Mouse (Mus musculus): ENCODE results near the gene Atg13. TPM values are rescaled to one million over a fixed set of nuclear protein-coding genes. Genes with fewer than 3 reads are reported as not detected.

The Atg13 gene
- polyA plus RNA-seq (2014; fragmentation: Nextera tagmentation; extraction: Ambion mirVana), result 42.3 and 43.5 TPM in 2 replicates

DNA sequence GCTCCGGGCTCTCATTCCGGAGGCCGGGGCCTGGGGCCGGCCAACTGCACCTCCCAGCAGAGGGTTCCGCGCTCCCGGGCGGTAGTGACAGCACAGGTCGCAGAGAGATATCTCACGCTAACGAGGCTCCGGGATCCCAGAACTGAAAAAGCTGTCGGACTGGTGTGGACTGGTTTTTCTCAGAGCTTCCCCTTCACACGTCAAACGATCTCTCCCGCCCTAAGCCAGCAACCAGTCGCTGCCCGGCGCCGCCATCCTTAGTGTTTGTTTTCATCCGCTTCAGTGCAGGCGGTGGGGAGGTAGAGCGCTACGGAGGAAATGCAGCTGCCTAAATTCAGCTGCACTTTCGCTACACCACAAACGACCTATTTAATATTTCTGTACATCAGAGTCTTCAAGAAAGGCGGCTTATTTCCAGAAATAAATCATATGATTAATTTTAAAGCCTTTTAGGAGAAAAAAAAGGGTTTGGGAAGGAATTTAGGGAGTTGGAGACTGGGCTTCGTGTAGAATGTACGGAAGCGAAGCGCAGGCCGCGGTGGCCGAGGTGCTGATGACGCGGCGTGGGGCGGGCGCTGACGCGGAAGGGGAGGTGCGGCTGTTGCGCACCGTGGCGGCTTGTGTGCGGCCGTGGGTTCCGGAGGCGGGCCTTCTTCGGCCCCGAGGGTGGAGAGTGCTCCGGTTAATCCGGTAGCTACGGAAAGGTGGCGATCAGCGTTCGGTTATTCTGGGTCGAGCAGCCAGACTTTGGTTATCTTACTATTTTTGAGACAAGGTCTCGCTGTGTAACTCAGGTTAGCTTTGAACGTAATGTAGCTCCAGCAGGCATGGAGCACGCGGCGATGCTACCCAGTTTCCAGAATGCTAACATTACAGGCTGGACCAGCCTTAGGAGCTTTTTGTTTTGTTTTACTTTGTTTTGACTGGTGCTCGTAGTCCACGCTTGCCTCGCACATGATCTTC is at the start of gene Atg13, which contains the start of gene Harbi1:
Atg13 (minus strand) TSS at position 305 of the 963 bp plus-strand sequence.
Harbi1 (plus strand) TSS at position 581 of the 963 bp plus-strand sequence.
- H3K4me1 ChIP-seq (ENCODE audit: control insufficient read depth, insufficient read depth, low read length), result peaks cover 11% of the 10 kb centered on the region
- H3K4me2 ChIP-seq (ENCODE audit: low read depth, low read length), result peak within 1 kb of the TSS; percentile 88
- peak; percentile 99 for ATAC-seq (ENCODE audit: low read depth)
- no peaks in the 10 kb centered on the region for H3K27me3 ChIP-seq (ENCODE audit: control insufficient read depth, insufficient read depth, low read length)
- WGBS, result under 1% methylated on average over 66 of the region's 66 CpGs
- no peaks in the 10 kb centered on the region for H3K9me3 ChIP-seq (ENCODE audit: control insufficient read depth, low read length)
- peak within 1 kb of the TSS; percentile 85 for H3K4me3 ChIP-seq (ENCODE audit: low read depth, low read length)
- peak within 1 kb of the TSS; percentile 70 for H3K27ac ChIP-seq (ENCODE audit: low read depth, low read length)
- H3K36me3 ChIP-seq (ENCODE audit: control insufficient read depth, insufficient read depth, low read length), result no peaks in the 10 kb centered on the region
- H3K9ac ChIP-seq (replicated peaks; ENCODE audit: low read depth, low read length), result peak within 1 kb of the TSS; percentile 70

DNA sequence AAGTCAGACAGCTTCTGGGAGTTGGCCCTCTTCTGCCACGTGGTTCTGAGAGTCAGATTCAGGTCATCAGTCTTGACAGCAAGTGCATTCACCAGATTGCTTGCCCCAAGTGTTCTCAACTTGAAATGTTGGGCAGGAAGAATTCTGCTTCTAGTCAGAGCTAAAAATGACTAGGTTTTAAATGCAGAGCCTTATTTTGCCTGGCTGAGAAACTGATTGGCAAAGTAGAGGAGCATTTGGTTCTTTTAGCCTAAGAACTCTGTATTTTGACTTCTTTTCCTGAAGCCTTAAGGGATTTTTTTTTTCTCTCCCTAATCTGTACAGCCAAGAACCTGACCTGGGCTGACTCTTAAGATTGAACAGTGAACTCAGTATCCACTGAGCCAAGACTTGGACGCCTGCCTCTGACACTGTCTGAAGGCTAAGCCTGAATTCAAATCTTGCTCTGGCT is 39.5 kb upstream of the Atg13 start:
- H3K9me3 ChIP-seq (ENCODE audit: control insufficient read depth, low read length), result no peaks in the 10 kb centered on the region
- no peaks in the 10 kb centered on the region for H3K27me3 ChIP-seq (ENCODE audit: control insufficient read depth, insufficient read depth, low read length)
- 76% methylated on average over 2 of the region's 2 CpGs for WGBS
- no peak overlapping the region for H3K4me3 ChIP-seq (ENCODE audit: low read depth, low read length)
- no peaks in the 10 kb centered on the region for H3K4me1 ChIP-seq (ENCODE audit: control insufficient read depth, insufficient read depth, low read length)
- H3K27ac ChIP-seq (ENCODE audit: low read depth, low read length), result no peak overlapping the region
- H3K4me2 ChIP-seq (ENCODE audit: low read depth, low read length), result no peak overlapping the region
- no peak overlapping the region for H3K9ac ChIP-seq (replicated peaks; ENCODE audit: low read depth, low read length)
- no peak for ATAC-seq (ENCODE audit: low read depth)
- H3K36me3 ChIP-seq (ENCODE audit: control insufficient read depth, insufficient read depth, low read length), result no peaks in the 10 kb centered on the region

GRCm38 (mm10) chr2:91744686-91745085 is 34.3 kb upstream of the Atg13 start:
- Histone ChIP-seq H3K36me3 (ENCODE audit: control insufficient read depth, insufficient read depth, low read length) (no peaks in the 10 kb centered on the region), H3K4me3 (ENCODE audit: low read depth, low read length) (no peak overlapping the region), H3K27me3 (ENCODE audit: control insufficient read depth, insufficient read depth, low read length) (no peaks in the 10 kb centered on the region), H3K4me1 (ENCODE audit: control insufficient read depth, insufficient read depth, low read length) (no peaks in the 10 kb centered on the region), H3K9me3 (ENCODE audit: control insufficient read depth, low read length) (no peaks in the 10 kb centered on the region), H3K27ac (ENCODE audit: low read depth, low read length) (no peak overlapping the region), H3K9ac (replicated peaks; ENCODE audit: low read depth, low read length) (no peak overlapping the region), H3K4me2 (ENCODE audit: low read depth, low read length) (no peak overlapping the region)
- WGBS, result 92% methylated on average over 5 of the region's 5 CpGs
- ATAC-seq (ENCODE audit: low read depth), result no peak

DNA sequence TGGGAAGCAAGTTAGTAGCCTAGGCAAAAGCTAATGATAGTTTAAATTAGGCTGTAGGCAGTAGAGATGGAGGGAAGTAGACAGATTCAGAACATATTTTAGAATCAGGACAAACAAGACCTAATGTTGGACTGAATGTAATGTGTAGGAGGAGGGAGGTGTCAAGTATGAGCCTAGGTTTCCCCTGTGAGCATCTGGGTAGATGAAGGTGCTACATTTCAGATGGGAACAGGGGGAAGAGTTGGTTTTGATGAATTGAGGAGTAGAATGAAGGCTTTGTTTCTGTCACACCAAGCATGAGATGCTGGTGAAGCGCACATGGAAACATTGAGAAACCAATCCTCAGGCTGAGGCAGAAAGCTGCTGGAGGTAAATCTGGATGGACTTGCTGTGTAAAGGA is 29.2 kb upstream of the Atg13 start:
- Histone ChIP-seq H3K4me3 (ENCODE audit: low read depth, low read length) (no peak overlapping the region), H3K9me3 (ENCODE audit: control insufficient read depth, low read length) (no peaks in the 10 kb centered on the region), H3K27me3 (ENCODE audit: control insufficient read depth, insufficient read depth, low read length) (no peaks in the 10 kb centered on the region), H3K4me1 (ENCODE audit: control insufficient read depth, insufficient read depth, low read length) (no peaks in the 10 kb centered on the region), H3K36me3 (ENCODE audit: control insufficient read depth, insufficient read depth, low read length) (no peaks in the 10 kb centered on the region), H3K4me2 (ENCODE audit: low read depth, low read length) (no peak overlapping the region), H3K9ac (replicated peaks; ENCODE audit: low read depth, low read length) (no peak overlapping the region), H3K27ac (ENCODE audit: low read depth, low read length) (no peak overlapping the region)
- ATAC-seq (ENCODE audit: low read depth), result no peak
- 97% methylated on average over 1 of the region's 1 CpGs for WGBS

- 94% methylated on average over 5 of the region's 5 CpGs for WGBS
These were observed 24.8 kb upstream of the Atg13 start for GRCm38 (mm10) chr2:91735221-91735620.

GRCm38 (mm10) chr2:91729971-91730821 is 19.8 kb upstream of the Atg13 start, which contains the start of gene Ambra1:
TSS of gene Ambra1 (plus strand) at chr2:91730134.
- no peaks in the 10 kb centered on the region for H3K36me3 ChIP-seq (ENCODE audit: control insufficient read depth, insufficient read depth, low read length)
- H3K4me2 ChIP-seq (ENCODE audit: low read depth, low read length), result peak within 1 kb of the TSS; percentile 78
- H3K27me3 ChIP-seq (ENCODE audit: control insufficient read depth, insufficient read depth, low read length), result no peaks in the 10 kb centered on the region
- H3K9ac ChIP-seq (replicated peaks; ENCODE audit: low read depth, low read length), result peak within 1 kb of the TSS; percentile 94
- no peaks in the 10 kb centered on the region for H3K9me3 ChIP-seq (ENCODE audit: control insufficient read depth, low read length)
- H3K27ac ChIP-seq (ENCODE audit: low read depth, low read length), result peak within 1 kb of the TSS; percentile 89
- H3K4me1 ChIP-seq (ENCODE audit: control insufficient read depth, insufficient read depth, low read length), result peaks cover 4% of the 10 kb centered on the region; the same call in 1 of the 2 replicates
- under 1% methylated on average over 66 of the region's 68 CpGs for WGBS
- peak; percentile 92 for ATAC-seq (ENCODE audit: low read depth)
- H3K4me3 ChIP-seq (ENCODE audit: low read depth, low read length), result peak within 1 kb of the TSS; percentile 99

More at GRCm38 (mm10) chr2:91735221-91735620, 24.8 kb upstream of the Atg13 start:
- Histone ChIP-seq H3K27me3 (ENCODE audit: control insufficient read depth, insufficient read depth, low read length) (no peaks in the 10 kb centered on the region), H3K4me2 (ENCODE audit: low read depth, low read length) (no peak overlapping the region), H3K36me3 (ENCODE audit: control insufficient read depth, insufficient read depth, low read length) (no peaks in the 10 kb centered on the region), H3K9me3 (ENCODE audit: control insufficient read depth, low read length) (no peaks in the 10 kb centered on the region), H3K4me3 (ENCODE audit: low read depth, low read length) (no peak overlapping the region), H3K27ac (ENCODE audit: low read depth, low read length) (no peak overlapping the region), H3K9ac (replicated peaks; ENCODE audit: low read depth, low read length) (no peak overlapping the region), H3K4me1 (ENCODE audit: control insufficient read depth, insufficient read depth, low read length) (peaks cover 4% of the 10 kb centered on the region; the same call in 1 of the 2 replicates)
- no peak for ATAC-seq (ENCODE audit: low read depth)

GRCm38 (mm10) chr2:91729571-91729970 is 19.2 kb upstream of the Atg13 start:
- H3K27ac ChIP-seq (ENCODE audit: low read depth, low read length), result no peak overlapping the region; the same call in 1 of the 2 replicates
- 26% methylated on average over 4 of the region's 4 CpGs for WGBS
- peak; percentile 31; the same call in 1 of the 2 replicates for ATAC-seq (ENCODE audit: low read depth)

GRCm38 (mm10) chr2:91727011-91727410 is 16.6 kb upstream of the Atg13 start:
- Histone ChIP-seq H3K4me3 (ENCODE audit: low read depth, low read length) (no peak overlapping the region), H3K9ac (replicated peaks; ENCODE audit: low read depth, low read length) (no peak overlapping the region), H3K27ac (ENCODE audit: low read depth, low read length) (no peak overlapping the region), H3K27me3 (ENCODE audit: control insufficient read depth, insufficient read depth, low read length) (no peaks in the 10 kb centered on the region), H3K9me3 (ENCODE audit: control insufficient read depth, low read length) (no peaks in the 10 kb centered on the region), H3K4me1 (ENCODE audit: control insufficient read depth, insufficient read depth, low read length) (peaks cover 4% of the 10 kb centered on the region; the same call in 1 of the 2 replicates), H3K36me3 (ENCODE audit: control insufficient read depth, insufficient read depth, low read length) (no peaks in the 10 kb centered on the region), H3K4me2 (ENCODE audit: low read depth, low read length) (no peak overlapping the region)
- 94% methylated on average over 3 of the region's 3 CpGs for WGBS
- ATAC-seq (ENCODE audit: low read depth), result no peak

More at GRCm38 (mm10) chr2:91729571-91729970, 19.2 kb upstream of the Atg13 start:
- Histone ChIP-seq H3K27me3 (ENCODE audit: control insufficient read depth, insufficient read depth, low read length) (no peaks in the 10 kb centered on the region), H3K9me3 (ENCODE audit: control insufficient read depth, low read length) (no peaks in the 10 kb centered on the region), H3K36me3 (ENCODE audit: control insufficient read depth, insufficient read depth, low read length) (no peaks in the 10 kb centered on the region), H3K4me3 (ENCODE audit: low read depth, low read length) (peak overlapping the region; percentile 99), H3K9ac (replicated peaks; ENCODE audit: low read depth, low read length) (peak overlapping the region; percentile 94), H3K4me1 (ENCODE audit: control insufficient read depth, insufficient read depth, low read length) (peaks cover 4% of the 10 kb centered on the region; the same call in 1 of the 2 replicates), H3K4me2 (ENCODE audit: low read depth, low read length) (peak overlapping the region; percentile 43; the same call in 1 of the 2 replicates)
